Mouse (Mus musculus) heart, postnatal 10 days (tissue): ENCODE measurements around the gene Tmem213. TPM values are rescaled to one million over a fixed set of nuclear protein-coding genes. Genes with fewer than 3 reads are reported as not detected.
A peak's percentile ranks its signal among the peaks of the same experiment; 100 is the strongest.

ENCODE experiments used
- DNase-seq, 2 experiments: peaks; one replicate each; pipeline ENCODE4 v3.0.0; 2021
- intact Hi-C: fragments of 180-260 bp; cut with DNase I; formaldehyde crosslinking; loops from one replicate; pipeline ENCODE4 v1.15.1; 2025
- total RNA-seq, 2 experiments: library from RNA; stranded (reverse); gene quantifications; 2 replicates each; pipeline ENCODE4 v1.2.3; 2021

Gene Tmem213
- total RNA-seq: not detected

- intact Hi-C loops: no loop called here
- no peak for DNase-seq
These were observed at the start of gene Tmem213 for GRCm38 (mm10) chr6:38109160-38109795. TSS of gene Tmem213 (plus strand) at chr6:38109255.

- intact Hi-C loops: loop anchor here (5.0 kb wide), 1 partner anchor 192 kb away; the partner anchor contains the start of gene Trim24
These were observed 44.4 kb upstream of the Tmem213 start for GRCm38 (mm10) chr6:38064621-38065020.

GRCm38 (mm10) chr6:38065122-38065500, 43.9 kb upstream of the Tmem213 start:
- peak in 1 of 2 experiments; percentile 26 for DNase-seq

More at GRCm38 (mm10) chr6:38064621-38065020, 44.4 kb upstream of the Tmem213 start:
- DNase-seq: no peak

GRCm38 (mm10) chr6:38065501-38066122, 43.4 kb upstream of the Tmem213 start:
- intact Hi-C loops: loop anchor here (1.0 to 5.0 kb wide), 4 partner anchors 56 to 601 kb away; partner anchors contain the start of gene Trim24
- peak in 1 of 2 experiments; percentile 12 for DNase-seq

More at GRCm38 (mm10) chr6:38065122-38065500, 43.9 kb upstream of the Tmem213 start:
- intact Hi-C loops: loop anchor here (5.0 kb wide), 1 partner anchor 193 kb away; the partner anchor contains the start of gene Trim24

- intact Hi-C loops: loop anchor here (1.0 to 5.0 kb wide), 4 partner anchors 57 to 601 kb away; partner anchors contain the start of gene Trim24
- DNase-seq: peak; percentile 69 to 78
These were observed 42.8 kb upstream of the Tmem213 start for GRCm38 (mm10) chr6:38066215-38066614.

GRCm38 (mm10) chr6:38071256-38071655, 37.8 kb upstream of the Tmem213 start:
- intact Hi-C loops: loop anchor here (5.0 to 10.0 kb wide), 2 partner anchors 61 to 706 kb away; no protein-coding TSS in a partner anchor
- DNase-seq: no peak

GRCm38 (mm10) chr6:38072137-38072796, 36.8 kb upstream of the Tmem213 start:
- intact Hi-C loops: loop anchor here (5.0 to 10.0 kb wide), 2 partner anchors 60 to 707 kb away; no protein-coding TSS in a partner anchor
- peak; percentile 14 to 19 for DNase-seq

GRCm38 (mm10) chr6:38073592-38073991, 35.5 kb upstream of the Tmem213 start:
- no peak for DNase-seq
- intact Hi-C loops: loop anchor here (5.0 to 10.0 kb wide), 2 partner anchors 59 to 709 kb away; no protein-coding TSS in a partner anchor

GRCm38 (mm10) chr6:38080364-38080763, 28.7 kb upstream of the Tmem213 start:
- intact Hi-C loops: no loop called here
- DNase-seq: no peak

- intact Hi-C loops: no loop called here
These were observed 27.2 kb upstream of the Tmem213 start for GRCm38 (mm10) chr6:38081727-38082341.

GRCm38 (mm10) chr6:38083204-38083603, 25.9 kb upstream of the Tmem213 start:
- no peak for DNase-seq
- intact Hi-C loops: no loop called here

More at GRCm38 (mm10) chr6:38081727-38082341, 27.2 kb upstream of the Tmem213 start:
- DNase-seq: peak; percentile 34 to 47

GRCm38 (mm10) chr6:38087242-38088026, 21.6 kb upstream of the Tmem213 start:
- intact Hi-C loops: no loop called here
- no peak for DNase-seq

- intact Hi-C loops: no loop called here
- no peak for DNase-seq
These were observed 16.5 kb upstream of the Tmem213 start for GRCm38 (mm10) chr6:38092539-38092938.

- intact Hi-C loops: no loop called here
These were observed 14.4 kb upstream of the Tmem213 start for GRCm38 (mm10) chr6:38094701-38095100.

GRCm38 (mm10) chr6:38096961-38097370, 12.1 kb upstream of the Tmem213 start:
- no peak for DNase-seq
- intact Hi-C loops: no loop called here

More at GRCm38 (mm10) chr6:38094701-38095100, 14.4 kb upstream of the Tmem213 start:
- DNase-seq: no peak

GRCm38 (mm10) chr6:38102216-38102795, 6.7 kb upstream of the Tmem213 start:
- DNase-seq: no peak
- intact Hi-C loops: no loop called here

GRCm38 (mm10) chr6:38103775-38104174, 5.3 kb upstream of the Tmem213 start:
- peak in 1 of 2 experiments; percentile 13 for DNase-seq

GRCm38 (mm10) chr6:38105924-38106323, 3.1 kb upstream of the Tmem213 start:
- DNase-seq: no peak
- intact Hi-C loops: no loop called here

More at GRCm38 (mm10) chr6:38103775-38104174, 5.3 kb upstream of the Tmem213 start:
- intact Hi-C loops: no loop called here

GRCm38 (mm10) chr6:38108449-38108848, 606 bp upstream of the Tmem213 start:
- intact Hi-C loops: no loop called here
- DNase-seq: no peak
